Mouse (Mus musculus) liver, adult 2 months (tissue): Measurements from ENCODE around the gene 4931406C07Rik. TPM values are rescaled to one million over a fixed set of nuclear protein-coding genes. Genes with fewer than 3 reads are reported as not detected.

Source experiments
- DNase-seq: peaks from one replicate; pipeline ENCODE4 v3.0.0-alpha.2; 2011; ENCODE audit warnings: low read depth, low spot score; ENCODE audit errors: extremely low read depth
- H3K27ac ChIP-seq: fragments of 200-500 bp; replicated peaks from 2 replicates; pipeline ENCODE4 v1.5.1; 2012; ENCODE audit warnings: low read depth, mild to moderate bottlenecking, control low read depth, inconsistent platforms, low read length; ENCODE audit not compliant: insufficient read depth
- H3K27me3 ChIP-seq: fragments of 200-500 bp; 2 replicates; pipeline ENCODE4 v1.6.1; 2012; ENCODE audit warnings: mild to moderate bottlenecking, moderate library complexity, low read length, inconsistent platforms; ENCODE audit not compliant: control insufficient read depth, insufficient read depth
- H3K36me3 ChIP-seq: fragments of 200-500 bp; 2 replicates; pipeline ENCODE4 v1.6.1; 2012; ENCODE audit warnings: low read length, inconsistent platforms; ENCODE audit not compliant: control insufficient read depth, insufficient read depth
- H3K4me1 ChIP-seq: fragments of 200-500 bp; 2 replicates; pipeline ENCODE4 v1.6.1; 2011; ENCODE audit warnings: low read length; ENCODE audit not compliant: control insufficient read depth, insufficient read depth
- H3K4me3 ChIP-seq: fragments of 200-500 bp; 2 replicates; pipeline ENCODE4 v1.5.1; 2011; ENCODE audit warnings: low read depth, mild to moderate bottlenecking, control low read depth, low read length, moderate library complexity; ENCODE audit not compliant: insufficient read depth
- H3K79me2 ChIP-seq: fragments of 200-500 bp; 2 replicates; pipeline ENCODE4 v1.6.1; 2012; ENCODE audit warnings: inconsistent platforms, mild to moderate bottlenecking, low read length, moderate library complexity; ENCODE audit not compliant: control insufficient read depth, insufficient read depth
- H3K9ac ChIP-seq: fragments of 200-500 bp; 2 replicates; pipeline ENCODE4 v1.6.1; 2012; ENCODE audit warnings: low read depth, mild to moderate bottlenecking, control low read depth, inconsistent platforms, low read length
- CTCF ChIP-seq: fragments of 200-500 bp; IDR thresholded peaks from 2 replicates; pipeline ENCODE4 v1.5.1; 2011; ENCODE audit warnings: low read depth, low read length, control low read depth
- POLR2A ChIP-seq: fragments of 200-500 bp; IDR thresholded peaks from 2 replicates; pipeline ENCODE4 v1.6.1; 2011; ENCODE audit warnings: low read length, control low read depth; ENCODE audit not compliant: insufficient read depth; ENCODE audit errors: extremely low read depth
- WGBS: fragments of 180-500 bp; shearing (Covaris S2); methylation state at CpG from one replicate; pipeline ENCODE4 v1.1.7; 2018; 5-methylcytosine and 5-hydroxymethylcytosine counted together
- polyA plus RNA-seq: library from polyadenylated mRNA; depleted of rRNA; stranded (reverse); fragments of >200 nt; gene quantifications from 2 replicates; pipeline ENCODE4 v1.2.3, GENCODE M21; 2012
- total RNA-seq: library from RNA; depleted of rRNA; stranded (reverse); fragments of >200 nt; gene quantifications from 2 replicates; pipeline ENCODE4 v1.2.3, GENCODE M21; 2014

4931406C07Rik gene
- total and polyA plus RNA-seq, 2 experiments: 48.2 to 174 TPM

- TF ChIP-seq POLR2A: no peak
- no peak for TF ChIP-seq CTCF
- 96% methylated on average over 6 of the region's 6 CpGs for WGBS
- H3K27ac ChIP-seq: no peak overlapping the region
- no peaks in the 10 kb centered on the region for H3K79me2 ChIP-seq
- H3K4me1 ChIP-seq: no peaks in the 10 kb centered on the region
- H3K9ac ChIP-seq: no peak overlapping the region
- H3K27me3 ChIP-seq: no peaks in the 10 kb centered on the region
- H3K4me3 ChIP-seq: no peak overlapping the region
- no peaks in the 10 kb centered on the region for H3K36me3 ChIP-seq
- no peak for DNase-seq
Measured at GRCm38 (mm10) chr9:15240006-15240405, 66.2 kb downstream of the 4931406C07Rik start.

GRCm38 (mm10) chr9:15239042-15239925 lies 67.0 kb downstream of the 4931406C07Rik start, which contains the start of gene Vstm5:
Gene Vstm5 (plus strand): TSS chr9:15239045.
- Histone ChIP-seq H3K27ac (0 out of 2 replicates have a peak within 1 kb of the TSS, but pooled peaks have one; percentile 1), H3K36me3 (no peaks in the 10 kb centered on the region), H3K27me3 (no peaks in the 10 kb centered on the region), H3K4me3 (peak within 1 kb of the TSS; percentile 65), H3K4me1 (no peaks in the 10 kb centered on the region), H3K9ac (peak within 1 kb of the TSS; percentile 50), H3K79me2 (no peaks in the 10 kb centered on the region)
- DNase-seq: no peak
- 17% methylated on average over 35 of the region's 35 CpGs for WGBS
- TF ChIP-seq POLR2A (no peak), CTCF (0 out of 2 replicates have a peak, but pooled peaks have one; percentile 7)

- DNase-seq: no peak
- WGBS: 74% methylated on average over 16 of the region's 16 CpGs
Measured at GRCm38 (mm10) chr9:15238297-15238990, 67.8 kb downstream of the 4931406C07Rik start.

GRCm38 (mm10) chr9:15237516-15238296 lies 68.5 kb downstream of the 4931406C07Rik start:
- Histone ChIP-seq H3K9ac (no peak overlapping the region), H3K36me3 (no peaks in the 10 kb centered on the region), H3K4me3 (no peak overlapping the region), H3K27me3 (no peaks in the 10 kb centered on the region), H3K4me1 (no peaks in the 10 kb centered on the region), H3K27ac (no peak overlapping the region), H3K79me2 (no peaks in the 10 kb centered on the region)
- no peak for DNase-seq
- TF ChIP-seq CTCF: no peak
- TF ChIP-seq POLR2A: no peak
- WGBS: 62% methylated on average over 14 of the region's 14 CpGs

More at GRCm38 (mm10) chr9:15238297-15238990, 67.8 kb downstream of the 4931406C07Rik start:
- Histone ChIP-seq H3K27me3 (no peaks in the 10 kb centered on the region), H3K79me2 (no peaks in the 10 kb centered on the region), H3K9ac (no peak overlapping the region), H3K36me3 (no peaks in the 10 kb centered on the region), H3K4me3 (peak overlapping the region; percentile 65; the same call in 1 of the 2 replicates), H3K4me1 (no peaks in the 10 kb centered on the region), H3K27ac (no peak overlapping the region)
- TF ChIP-seq CTCF: no peak
- no peak for TF ChIP-seq POLR2A

GRCm38 (mm10) chr9:15235986-15236385 lies 70.3 kb downstream of the 4931406C07Rik start:
- WGBS: 94% methylated on average over 3 of the region's 3 CpGs
- no peaks in the 10 kb centered on the region for H3K36me3 ChIP-seq
- TF ChIP-seq CTCF: no peak
- TF ChIP-seq POLR2A: no peak

More at GRCm38 (mm10) chr9:15235986-15236385, 70.3 kb downstream of the 4931406C07Rik start:
- Histone ChIP-seq H3K27me3 (no peaks in the 10 kb centered on the region), H3K79me2 (no peaks in the 10 kb centered on the region), H3K9ac (no peak overlapping the region), H3K4me3 (no peak overlapping the region), H3K27ac (no peak overlapping the region), H3K4me1 (no peaks in the 10 kb centered on the region)
- DNase-seq: no peak
